Mouse (Mus musculus) right cerebral cortex, adult 2 months (tissue): Measurements from ENCODE around the gene Rab15.
"Not testable (repeated sequence)": the region's sequence is repeated elsewhere in the genome, so short reads cannot be mapped to it uniquely, and the experiment has no call there.

Source experiments
- DNase-seq, 2 experiments: peaks; one replicate each; pipeline ENCODE4 v3.0.0; 2021 to 2022; ENCODE audit warnings: low spot score in 2 of 2

Rab15 gene

DNA sequence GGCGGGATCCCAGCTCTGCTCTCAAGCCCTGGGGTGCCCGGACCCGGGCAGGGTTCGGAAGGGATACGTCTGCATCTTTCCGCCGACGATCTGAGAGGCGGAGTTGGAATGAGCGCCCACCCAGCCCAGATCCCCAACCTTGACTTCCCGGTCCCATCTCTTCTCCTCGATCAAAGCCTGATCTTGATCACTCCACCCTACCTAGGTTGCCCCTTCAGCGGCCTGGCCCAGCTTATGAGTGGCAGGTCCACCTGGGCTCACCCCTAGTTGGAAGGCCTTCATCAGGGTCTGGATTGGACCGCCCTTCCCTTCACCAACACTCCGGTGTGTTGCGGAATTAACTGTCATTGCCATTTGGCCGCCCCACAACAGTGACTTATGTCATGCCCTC is at the start of gene Rab15:
TSS of gene Rab15 (minus strand) at position 258 of the 391 bp plus-strand sequence.
- DNase-seq = no peak

- no peak for DNase-seq
These were observed 46.9 kb upstream of the Rab15 start for GRCm38 (mm10) chr12:76869561-76869960.

DNA sequence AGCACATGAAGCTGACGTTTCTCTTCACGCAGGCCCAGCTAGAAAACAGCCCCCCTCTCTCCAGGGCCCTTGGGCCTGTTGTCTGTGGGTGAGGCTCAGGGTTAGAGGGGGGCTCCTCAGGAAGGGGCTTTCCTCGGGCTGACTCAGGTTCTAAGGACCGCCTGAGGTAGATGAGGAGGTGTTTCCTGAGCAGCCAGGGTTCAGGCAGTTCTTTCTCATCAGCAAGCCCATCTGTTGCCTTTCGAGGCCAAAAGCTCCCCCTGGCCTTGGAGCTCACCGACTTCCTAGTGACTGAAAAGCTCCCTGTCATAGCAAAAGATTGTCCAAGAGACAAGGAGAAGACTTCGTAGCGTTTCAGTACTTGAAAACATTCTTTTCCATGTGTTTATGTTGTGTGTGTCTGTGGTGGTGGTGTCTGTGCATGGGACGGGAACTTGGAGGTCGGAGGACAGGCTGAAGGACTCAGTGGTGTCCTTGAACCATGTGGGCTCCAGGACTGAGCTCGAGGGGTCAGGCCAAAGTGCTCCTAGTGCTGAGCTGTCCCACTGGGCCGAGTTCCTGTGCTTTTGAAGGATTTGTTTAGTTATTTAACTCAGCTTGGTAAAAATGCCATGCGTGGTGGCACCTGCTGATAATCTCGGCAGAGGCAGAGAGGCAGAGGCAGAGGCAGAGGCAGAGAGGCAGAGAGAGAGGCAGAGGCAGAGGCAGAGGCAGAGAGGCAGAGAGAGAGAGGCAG is 45.9 kb upstream of the Rab15 start:
- DNase-seq = no peak

DNA sequence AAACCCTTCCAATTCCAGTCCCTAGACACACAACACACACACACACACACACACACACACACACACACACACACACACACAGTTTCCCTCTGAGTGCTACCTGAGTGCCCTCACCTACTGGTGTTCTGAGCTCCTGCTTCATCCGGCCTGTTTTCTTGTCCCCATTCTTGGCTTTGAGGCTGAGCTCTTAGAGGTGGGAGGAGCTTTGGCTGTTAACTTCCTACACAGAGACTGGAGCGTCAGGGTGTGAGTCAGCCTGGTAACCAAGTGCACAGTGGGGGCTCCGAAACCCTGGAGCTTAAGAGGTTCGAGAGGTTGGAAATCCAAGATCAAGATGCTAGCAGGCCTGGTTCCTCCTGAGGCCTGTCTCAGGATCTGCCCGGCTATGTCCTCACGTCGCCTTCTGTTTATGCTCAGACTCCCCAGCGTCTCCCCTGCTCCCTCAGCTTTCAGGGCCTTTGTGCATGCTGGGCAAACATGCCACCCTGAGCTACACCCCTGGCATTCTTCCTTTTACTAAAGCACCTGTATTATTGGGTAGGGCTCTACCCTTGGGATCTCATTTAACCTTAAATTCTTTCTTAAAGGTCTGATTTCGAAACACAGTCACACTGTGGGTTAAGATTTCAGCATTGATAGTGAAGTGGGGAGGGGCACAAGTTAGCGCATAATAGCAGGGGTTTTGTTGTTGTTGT is 45.0 kb upstream of the Rab15 start:
- peak; percentile 56 to 66 for DNase-seq

- no peak for DNase-seq
These were observed 42.6 kb upstream of the Rab15 start for GRCm38 (mm10) chr12:76865266-76865665.

GRCm38 (mm10) chr12:76863651-76864050 is 40.9 kb upstream of the Rab15 start:
- peak; percentile 50 to 51 for DNase-seq

- DNase-seq = not testable (repeated sequence)
These were observed 36.1 kb upstream of the Rab15 start for GRCm38 (mm10) chr12:76858788-76859187.

DNA sequence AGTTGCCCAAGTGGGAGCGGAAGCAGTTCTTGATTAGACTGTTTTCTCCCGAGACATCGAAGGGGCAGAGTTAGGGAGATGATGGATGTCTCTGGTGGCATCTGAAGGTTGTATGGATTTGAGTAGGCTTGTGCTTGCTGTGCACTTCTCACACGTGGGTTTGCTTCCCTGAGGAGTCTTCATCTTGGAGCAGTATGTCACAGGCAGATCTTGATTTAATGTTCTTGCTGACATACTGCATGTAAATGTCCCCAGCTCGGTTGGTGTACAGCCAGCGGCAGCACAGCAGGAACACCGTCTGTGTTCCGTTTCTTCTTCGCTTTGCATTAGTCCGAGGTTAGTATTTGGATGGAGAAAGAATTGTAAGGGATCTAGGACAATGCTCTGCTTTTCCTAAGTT is 34.4 kb upstream of the Rab15 start:
- no peak for DNase-seq

- no peak for DNase-seq
These were observed 30.9 kb upstream of the Rab15 start for GRCm38 (mm10) chr12:76853378-76854142.

- DNase-seq = no peak
These were observed 29.7 kb upstream of the Rab15 start for GRCm38 (mm10) chr12:76852419-76852818.

GRCm38 (mm10) chr12:76844346-76845061 is 21.8 kb upstream of the Rab15 start:
- DNase-seq = no peak

DNA sequence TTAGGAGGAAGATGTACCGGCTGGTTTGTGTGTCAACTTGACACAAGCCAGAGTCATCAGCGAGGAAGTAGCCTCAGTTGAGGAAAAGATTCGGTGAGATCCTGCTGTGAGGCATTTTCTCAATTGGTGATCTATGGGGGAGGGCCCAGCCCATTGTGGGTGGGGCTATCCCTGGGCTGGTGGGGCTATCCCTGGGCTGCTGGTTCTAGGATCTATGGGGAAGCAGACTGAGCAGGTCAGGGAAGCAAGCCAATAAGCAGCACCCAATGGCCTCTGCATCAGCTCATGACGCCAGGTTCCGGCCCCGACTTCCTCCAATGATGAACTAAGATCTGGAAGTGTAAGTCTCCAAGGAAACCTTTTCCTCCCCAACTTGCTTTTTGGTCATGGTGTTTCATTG is 17.4 kb upstream of the Rab15 start:
- no peak for DNase-seq

GRCm38 (mm10) chr12:76839298-76839697 is 16.6 kb upstream of the Rab15 start:
- DNase-seq = no peak

GRCm38 (mm10) chr12:76837844-76838650 is 15.3 kb upstream of the Rab15 start:
- no peak for DNase-seq

DNA sequence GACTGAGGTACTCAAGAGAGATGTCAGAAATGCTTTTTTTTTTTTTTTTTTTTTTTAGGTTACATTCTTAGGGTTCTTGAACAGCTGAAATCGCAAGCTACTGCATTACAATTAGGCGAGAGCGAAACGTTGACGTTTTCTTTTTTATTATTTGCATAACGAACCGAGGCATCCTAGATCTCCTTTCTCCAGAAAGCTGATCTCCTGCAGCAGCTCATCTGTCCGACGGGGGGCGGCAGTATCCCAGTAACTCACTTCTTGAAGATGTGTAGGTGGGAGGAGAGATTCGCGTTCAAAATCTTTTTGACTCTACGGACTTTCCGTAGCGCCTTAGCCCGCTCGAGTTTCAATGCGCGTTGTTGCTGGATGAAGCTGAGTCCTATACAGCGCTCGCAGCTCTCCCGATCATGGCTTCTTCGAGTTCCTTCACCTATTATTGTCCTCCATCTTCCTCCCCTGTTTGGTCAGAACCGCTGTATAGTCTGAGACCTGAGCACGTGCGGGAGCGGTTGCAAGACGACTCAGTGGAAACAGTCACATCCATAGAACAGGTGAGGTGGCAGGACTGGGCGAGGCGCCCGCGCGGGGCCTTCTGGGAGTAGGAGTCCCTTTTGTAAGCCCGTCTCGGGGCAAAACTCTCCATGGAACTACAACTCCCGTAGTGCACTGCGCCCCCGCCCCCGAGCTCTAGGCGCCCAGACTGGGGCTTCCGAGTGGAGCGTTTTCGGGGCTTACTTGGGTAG is 14.6 kb upstream of the Rab15 start:
- DNase-seq = peak; percentile 98 to 99

DNA sequence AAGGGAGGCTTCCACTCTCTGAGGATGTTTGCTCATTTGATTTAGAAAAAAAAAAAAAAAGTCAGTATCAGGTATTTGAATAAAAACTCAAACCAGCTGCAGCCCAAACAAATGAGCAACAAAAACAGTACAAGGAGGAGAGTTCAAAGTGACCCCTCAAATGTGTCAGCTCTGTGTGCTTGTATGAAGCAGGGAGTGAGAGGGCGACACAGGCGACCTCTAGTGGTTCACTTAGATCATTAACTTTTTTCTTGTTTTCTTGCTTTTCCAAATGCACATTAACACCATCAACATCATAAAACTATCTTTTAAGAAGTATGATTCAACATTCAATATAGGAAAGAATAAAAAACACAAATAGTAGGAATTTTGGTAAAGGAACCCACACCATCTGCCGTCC is 10.0 kb upstream of the Rab15 start:
- no peak for DNase-seq

DNA sequence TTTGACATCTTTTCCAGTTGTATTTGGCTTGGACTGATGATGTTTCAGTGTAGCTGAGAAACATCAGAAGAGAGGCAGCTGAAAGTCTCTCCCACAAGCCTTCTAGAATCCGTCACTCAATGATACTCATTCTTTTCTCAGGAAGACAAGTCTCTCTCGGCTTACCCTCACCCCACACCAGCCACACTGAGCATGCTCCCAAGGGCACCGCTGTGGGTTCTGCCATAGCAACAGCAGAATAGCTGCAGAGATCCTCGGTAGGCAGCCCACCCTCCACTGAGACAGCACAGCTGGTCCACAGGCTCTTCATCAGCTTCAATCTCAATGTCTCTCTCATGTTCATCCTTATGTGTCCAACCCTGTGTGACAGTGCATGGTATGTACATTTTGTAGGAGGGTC is 2.6 kb upstream of the Rab15 start:
- no peak for DNase-seq

DNA sequence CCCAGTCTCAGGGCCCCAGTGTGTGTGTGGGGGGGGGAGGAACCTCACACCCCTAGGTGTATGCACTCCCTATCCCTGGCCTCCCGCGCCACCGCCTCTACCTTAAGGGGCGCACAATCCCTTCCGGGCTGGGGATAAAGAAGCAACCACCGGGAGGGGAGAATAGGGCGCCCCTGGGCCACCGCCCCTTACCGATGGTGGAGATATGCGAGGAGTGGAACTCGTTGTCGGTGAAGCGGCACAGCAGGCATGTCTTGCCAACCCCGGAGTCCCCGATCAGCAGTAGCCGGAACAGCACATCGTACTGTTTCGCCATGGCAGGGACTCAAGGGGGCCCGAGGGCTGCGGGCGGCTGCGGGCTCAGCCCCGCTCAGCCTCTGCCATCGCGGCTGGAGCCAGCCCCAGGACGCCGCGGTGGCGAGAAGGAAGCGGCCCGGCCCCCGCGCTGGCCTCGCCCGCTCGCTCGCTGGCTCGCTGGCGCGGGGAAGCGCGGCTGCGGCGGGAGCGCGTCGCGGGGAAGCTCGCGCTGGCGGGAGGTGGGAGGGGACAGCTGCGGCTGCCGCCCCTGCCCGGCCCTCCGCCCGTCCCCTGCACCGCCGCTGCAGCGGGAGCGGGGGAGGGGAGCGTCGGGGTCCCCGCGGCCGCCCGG is 582 bp downstream of the Rab15 start:
- no peak for DNase-seq

DNA sequence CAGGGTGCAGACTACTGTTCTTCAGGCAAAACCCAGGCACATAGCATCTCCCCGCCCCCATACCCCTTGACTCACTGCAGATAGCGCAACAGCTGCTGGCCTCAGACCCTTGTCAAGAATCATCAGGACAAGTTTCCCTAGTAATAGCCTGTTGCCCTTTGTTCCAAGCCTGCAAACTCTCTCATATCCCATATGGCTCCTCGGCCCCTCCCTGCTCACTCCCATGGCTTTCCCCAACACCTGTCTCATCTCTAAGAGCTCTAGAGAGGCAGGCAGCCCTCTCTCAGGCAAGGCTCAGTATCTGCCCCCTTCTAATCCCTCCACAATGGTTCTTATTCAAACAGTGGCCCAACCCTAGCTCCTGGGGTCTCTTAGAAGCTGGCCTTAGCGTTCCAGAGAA is 2.1 kb downstream of the Rab15 start:
- DNase-seq = no peak

DNA sequence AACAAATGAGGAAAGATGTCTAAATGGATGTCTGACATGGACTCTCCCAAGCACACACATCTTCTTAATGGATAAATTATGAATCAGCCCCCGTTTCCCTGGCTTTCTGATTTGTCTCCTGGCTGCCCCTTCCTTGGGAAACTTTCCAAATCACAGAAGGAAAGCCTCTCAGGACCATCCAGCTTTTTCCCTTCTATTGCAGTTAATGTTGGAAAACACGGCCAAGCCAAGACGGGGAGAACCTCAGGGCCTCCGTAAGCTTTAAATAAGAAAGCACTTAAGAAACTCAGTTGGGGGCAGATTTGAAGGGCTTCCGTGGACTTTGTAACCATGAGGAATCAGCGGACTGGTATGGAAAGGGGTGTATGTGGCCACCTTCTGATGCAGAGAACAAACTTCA is 2.9 kb downstream of the Rab15 start:
- DNase-seq = no peak
